Mouse (Mus musculus) lung, postnatal 10 days (tissue): ENCODE measurements at regions not wholly inside any gene's neighbourhood (a gene's known extent, or its start where the extent isn't known, plus 50 kb on each side); places are given as distances from the start of the nearest gene placed in this dataset.
A peak's percentile ranks its signal among the peaks of the same experiment; 100 is the strongest.

Source experiments
- DNase-seq: peaks from one replicate; pipeline ENCODE4 v3.0.0; 2021

- DNase-seq, result no peak
Observed at GRCm38 (mm10) chr16:29963284-29963683, 100.9 kb upstream of the Hes1 start.

- no peak for DNase-seq
Observed at GRCm38 (mm10) chr16:29964563-29964962, 99.6 kb upstream of the Hes1 start.

GRCm38 (mm10) chr16:29968743-29969142, 95.4 kb upstream of the Hes1 start:
- no peak for DNase-seq

GRCm38 (mm10) chr16:29972741-29973141, 91.4 kb upstream of the Hes1 start:
- DNase-seq, result no peak

GRCm38 (mm10) chr16:29973250-29973649, 90.9 kb upstream of the Hes1 start:
- no peak for DNase-seq

GRCm38 (mm10) chr16:29975800-29976199, 88.4 kb upstream of the Hes1 start:
- no peak for DNase-seq

- DNase-seq, result no peak
Observed at GRCm38 (mm10) chr16:29977011-29977410, 87.2 kb upstream of the Hes1 start.

- DNase-seq, result peak; percentile 70
Observed at GRCm38 (mm10) chr16:29977711-29978110, 86.5 kb upstream of the Hes1 start.

- DNase-seq, result peak; percentile 49
Observed at GRCm38 (mm10) chr16:29979066-29979465, 85.1 kb upstream of the Hes1 start.

GRCm38 (mm10) chr16:29981543-29981942, 82.6 kb upstream of the Hes1 start:
- DNase-seq, result no peak

GRCm38 (mm10) chr16:29982224-29982785, 81.9 kb upstream of the Hes1 start:
- no peak for DNase-seq

GRCm38 (mm10) chr16:29983161-29983560, 81.0 kb upstream of the Hes1 start:
- no peak for DNase-seq

- no peak for DNase-seq
Observed at GRCm38 (mm10) chr16:29985126-29985931, 78.9 kb upstream of the Hes1 start.

- no peak for DNase-seq
Observed at GRCm38 (mm10) chr16:29987595-29987994, 76.6 kb upstream of the Hes1 start.

- no peak for DNase-seq
Observed at GRCm38 (mm10) chr16:29987999-29988398, 76.2 kb upstream of the Hes1 start.

GRCm38 (mm10) chr16:29989308-29989707, 74.9 kb upstream of the Hes1 start:
- DNase-seq, result no peak

GRCm38 (mm10) chr16:29990393-29990792, 73.8 kb upstream of the Hes1 start:
- DNase-seq, result no peak

- DNase-seq, result no peak
Observed at GRCm38 (mm10) chr16:29990795-29991587, 73.2 kb upstream of the Hes1 start.

GRCm38 (mm10) chr16:29991876-29992380, 72.3 kb upstream of the Hes1 start:
- DNase-seq, result no peak

- no peak for DNase-seq
Observed at GRCm38 (mm10) chr16:29993111-29993510, 71.1 kb upstream of the Hes1 start.

GRCm38 (mm10) chr16:29993535-29993934, 70.6 kb upstream of the Hes1 start:
- no peak for DNase-seq

- peak; percentile 51 for DNase-seq
Observed at GRCm38 (mm10) chr16:29996139-29997069, 67.8 kb upstream of the Hes1 start.
